Comparison of ENCODE assay signal across 21 mouse cellular contexts in the genomic region with DNA sequence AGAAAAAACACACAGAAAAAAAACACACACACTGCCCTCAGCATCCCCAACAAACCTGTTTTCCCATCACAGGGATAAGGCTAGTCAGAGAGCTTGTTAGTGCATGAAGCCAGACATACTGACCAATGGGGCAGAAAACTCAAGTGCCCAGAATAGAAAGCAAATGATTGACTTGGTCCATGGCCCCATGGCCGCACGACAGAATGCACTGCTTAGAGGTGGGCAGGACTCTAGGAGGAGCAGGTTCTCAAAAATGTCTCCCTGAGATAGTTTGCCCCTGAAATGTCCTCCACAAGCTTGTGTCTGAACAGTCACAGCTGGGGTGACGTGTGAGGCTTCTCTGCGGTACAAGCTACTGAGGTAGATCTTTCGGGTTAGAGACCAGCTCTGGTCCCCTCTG. TPM values are rescaled to one million over a fixed set of nuclear protein-coding genes. Genes with fewer than 3 reads are reported as not detected.
A peak's percentile ranks its signal among the peaks of the same experiment; 100 is the strongest.
DNase-seq lines count a peak whose midpoint lies in the region; ATAC-seq lines count a peak whose summit lies in the region.
"Had no signal": no experiment of that assay in that cellular context is flagged by ENCODE, and none has a peak within 500 bp of the region (broad histone marks: within the 10 kb centered on the region; RNA-seq: fewer than 3 reads in every experiment).

No protein-coding gene starts in this region.

- H3K4me3 ChIP-seq in heart, embryonic 14.5 days (ENCODE audit: control insufficient read depth in 1 of 2, insufficient read depth in 1 of 2, low read depth in 1 of 2, low read length in 2 of 2) = no peak overlapping the region
- H3K4me3 ChIP-seq in kidney, embryonic 15.5 days (replicated peaks) = no peak overlapping the region
- H3K4me3 ChIP-seq in forebrain, embryonic 14.5 days (ENCODE audit: low read depth, low read length) = no peak overlapping the region
- H3K4me3 ChIP-seq: embryonic facial prominence, embryonic 13.5 days; forebrain, embryonic 15.5 days; limb, embryonic 12.5 days; liver, embryonic 12.5 days had no signal

- peaks cover 16 to 27% of the 10 kb centered on the region in 2 experiments for H3K4me1 ChIP-seq in heart, embryonic 14.5 days (ENCODE audit: control insufficient read depth in 2 of 2, insufficient read depth in 2 of 2, low read length in 2 of 2)
- H3K4me1 ChIP-seq in kidney, embryonic 15.5 days = peaks cover 67% of the 10 kb centered on the region
- peaks cover 5% of the 10 kb centered on the region; the same call in 1 of the 2 replicates for H3K4me1 ChIP-seq in forebrain, embryonic 14.5 days (ENCODE audit: control insufficient read depth, insufficient read depth, low read length)

- no peak for DNase-seq in heart, adult 9 months (ENCODE audit: low spot score in 2 of 2)
- DNase-seq in kidney, adult 18-20 months = peak; percentile 79
- peak; percentile 66 to 80 for DNase-seq in kidney, postnatal 4 days
- no peak for DNase-seq in forebrain, embryonic 14.5 days (ENCODE audit: low spot score)
- no peak for DNase-seq in embryo, embryonic 10.5 days (ENCODE audit: low spot score)
- DNase-seq: adrenal gland, adult 2 months; cerebellum, adult 8-10 months; gastrocnemius, postnatal 14 days; lung, adult 2 months; lung, postnatal 36 days; right cerebral cortex, postnatal 14 days; spleen, adult 18-20 months; thymus, postnatal 4 days had no signal

- no peak; the same call in 1 of the 2 replicates for ATAC-seq in heart, embryonic 14.5 days (ENCODE audit: insufficient number of reproducible peaks, insufficient read depth, low FRiP score, low read depth)
- ATAC-seq in kidney, embryonic 15.5 days (replicated peaks; ENCODE audit: low FRiP score) = peak; percentile 87
- no peak for ATAC-seq in forebrain, embryonic 14.5 days
- ATAC-seq: forebrain, embryonic 15.5 days; hindbrain, postnatal 0 days; intestine, postnatal 0 days; liver, embryonic 12.5 days had no signal

- no peaks in the 10 kb centered on the region for H3K36me3 ChIP-seq in heart, embryonic 14.5 days (ENCODE audit: control insufficient read depth, insufficient read depth, low read length)
- H3K36me3 ChIP-seq in kidney, embryonic 15.5 days = peaks cover 6% of the 10 kb centered on the region; the same call in 1 of the 2 replicates
- H3K36me3 ChIP-seq in forebrain, embryonic 14.5 days (ENCODE audit: control insufficient read depth, insufficient read depth, low read length) = no peaks in the 10 kb centered on the region
- H3K36me3 ChIP-seq: embryonic facial prominence, embryonic 13.5 days; forebrain, embryonic 15.5 days had no signal

- 0 out of 2 replicates have a peak overlapping the region, but pooled peaks have one; percentile 9 for H3K4me2 ChIP-seq in heart, embryonic 14.5 days (ENCODE audit: low read length)
- peak overlapping the region; percentile 41 for H3K4me2 ChIP-seq in kidney, embryonic 15.5 days
- no peak overlapping the region for H3K4me2 ChIP-seq in forebrain, embryonic 14.5 days (ENCODE audit: low read length)
- H3K4me2 ChIP-seq: embryonic facial prominence, embryonic 13.5 days; forebrain, embryonic 15.5 days; limb, embryonic 12.5 days; liver, embryonic 12.5 days had no signal

- H3K27me3 ChIP-seq in heart, embryonic 14.5 days (ENCODE audit: control insufficient read depth, insufficient read depth, low read length) = no peaks in the 10 kb centered on the region
- H3K27me3 ChIP-seq in kidney, embryonic 15.5 days = no peaks in the 10 kb centered on the region
- H3K27me3 ChIP-seq in forebrain, embryonic 14.5 days (replicated peaks; ENCODE audit: control insufficient read depth, insufficient read depth, low read length) = no peaks in the 10 kb centered on the region
- H3K27me3 ChIP-seq: embryonic facial prominence, embryonic 13.5 days; forebrain, embryonic 15.5 days; limb, embryonic 12.5 days; liver, embryonic 12.5 days had no signal

- no peak overlapping the region for H3K9ac ChIP-seq in heart, embryonic 14.5 days (ENCODE audit: low read length)
- no peak overlapping the region for H3K9ac ChIP-seq in kidney, embryonic 15.5 days
- H3K9ac ChIP-seq in forebrain, embryonic 14.5 days (ENCODE audit: low read length) = no peak overlapping the region
- H3K9ac ChIP-seq: embryonic facial prominence, embryonic 13.5 days; forebrain, embryonic 15.5 days; limb, embryonic 12.5 days; liver, embryonic 12.5 days had no signal

- 39% methylated on average over 5 of the region's 5 CpGs for WGBS in heart, embryonic 14.5 days
- WGBS in kidney, embryonic 15.5 days = 45% methylated on average over 5 of the region's 5 CpGs
- 87% methylated on average over 5 of the region's 5 CpGs for WGBS in forebrain, embryonic 14.5 days

- no peaks in the 10 kb centered on the region for H3K9me3 ChIP-seq in heart, embryonic 14.5 days (ENCODE audit: control insufficient read depth, low read length)
- no peaks in the 10 kb centered on the region for H3K9me3 ChIP-seq in kidney, embryonic 15.5 days (replicated peaks)
- H3K9me3 ChIP-seq in forebrain, embryonic 14.5 days (replicated peaks; ENCODE audit: control insufficient read depth, low read length) = no peaks in the 10 kb centered on the region
- H3K9me3 ChIP-seq: embryonic facial prominence, embryonic 13.5 days; forebrain, embryonic 15.5 days; limb, embryonic 12.5 days; liver, embryonic 12.5 days had no signal

- H3K27ac ChIP-seq in heart, embryonic 14.5 days (replicated peaks in 1 of 2; ENCODE audit: control insufficient read depth in 1 of 2, insufficient read depth in 1 of 2, low read depth in 2 of 2, low read length in 2 of 2) = peak overlapping the region; percentile 68 to 84
- peak overlapping the region; percentile 91 for H3K27ac ChIP-seq in kidney, embryonic 15.5 days
- H3K27ac ChIP-seq in forebrain, embryonic 14.5 days (ENCODE audit: low read depth, low read length) = no peak overlapping the region
- H3K27ac ChIP-seq: embryonic facial prominence, embryonic 13.5 days; forebrain, embryonic 15.5 days; hindbrain, postnatal 0 days; limb, embryonic 12.5 days; liver, embryonic 12.5 days had no signal

RNA-seq across cellular contexts. Expression of a gene that starts 20.1 kb away (rescaled TPM):
- polyA plus RNA-seq in heart, embryonic 14.5 days (2014; fragmentation: Nextera tagmentation; extraction: Ambion mirVana) = 13.5 and 14.7 TPM in 2 replicates
- 16.3 and 18.0 TPM in 2 replicates for polyA plus RNA-seq in kidney, embryonic 15.5 days (2015; fragmentation: Nextera tagmentation; extraction: Ambion mirVana)
- polyA plus RNA-seq in forebrain, embryonic 14.5 days (2014; fragmentation: Nextera tagmentation; extraction: Ambion mirVana) = 3.0 and 3.8 TPM in 2 replicates

Comparison
In these comparisons a context has a peak if more than half of its experiments do, and no peak if none do; other contexts are left out.
1. DNase-seq: peak in kidney, adult 18-20 months (single experiment) and kidney, postnatal 4 days (2 of 2); none in heart, adult 9 months (0 of 2), forebrain, embryonic 14.5 days (single experiment) and embryo, embryonic 10.5 days (single experiment).